Mouse (Mus musculus) ES-Bruce4 (cell line): ENCODE data around the gene Shroom2. TPM values are rescaled to one million over a fixed set of nuclear protein-coding genes. Genes with fewer than 3 reads are reported as not detected.

Experiments used
- H3K27ac ChIP-seq: 2 replicates; pipeline ENCODE4 v1.5.1; 2012; ENCODE audit warnings: low read length, inconsistent platforms; ENCODE audit not compliant: insufficient read depth
- H3K27me3 ChIP-seq: 2 replicates; pipeline ENCODE4 v1.6.1; 2012; ENCODE audit warnings: mild to moderate bottlenecking, low read length, inconsistent platforms; ENCODE audit not compliant: control insufficient read depth, poor library complexity, insufficient read depth, severe bottlenecking
- H3K36me3 ChIP-seq: 2 replicates; pipeline ENCODE4 v1.6.1; 2012; ENCODE audit warnings: inconsistent platforms, mild to moderate bottlenecking, low read length, moderate library complexity; ENCODE audit not compliant: control insufficient read depth, poor library complexity, insufficient read depth, severe bottlenecking
- H3K4me1 ChIP-seq: one replicate; pipeline ENCODE4 v1.8.1; 2011; ENCODE audit warnings: low read length; ENCODE audit not compliant: control insufficient read depth, insufficient read depth
- H3K4me3 ChIP-seq: 2 replicates; pipeline ENCODE4 v1.5.1; 2011; ENCODE audit warnings: low read depth, mild to moderate bottlenecking, low read length
- H3K9ac ChIP-seq: 2 replicates; pipeline ENCODE4 v1.6.1; 2012; ENCODE audit warnings: low read depth, mild to moderate bottlenecking, inconsistent platforms; ENCODE audit not compliant: poor library complexity, severe bottlenecking
- H3K9me3 ChIP-seq: replicated peaks from 2 replicates; pipeline ENCODE4 v1.6.1; 2012; ENCODE audit warnings: mild to moderate bottlenecking, low read length, inconsistent platforms; ENCODE audit not compliant: control insufficient read depth, poor library complexity, insufficient read depth, severe bottlenecking
- CTCF ChIP-seq: IDR thresholded peaks from one replicate; pipeline ENCODE4 v1.8.1; 2011; ENCODE audit warnings: low read depth, low read length
- EP300 ChIP-seq: IDR thresholded peaks from 2 replicates; pipeline ENCODE4 v1.6.1; 2011; ENCODE audit warnings: low read depth, low read length; ENCODE audit not compliant: insufficient read depth
- POLR2A ChIP-seq: IDR thresholded peaks from one replicate; pipeline ENCODE4 v1.8.1; 2011; ENCODE audit warnings: low read length; ENCODE audit not compliant: insufficient read depth
- polyA plus RNA-seq: library from polyadenylated mRNA; stranded (reverse); fragments of >200 nt; gene quantifications from 2 replicates; pipeline ENCODE4 v1.2.4, GENCODE M21; 2011; ENCODE audit warnings: low read depth; ENCODE audit not compliant: missing spikeins, insufficient read depth, insufficient read length

The Shroom2 gene
- polyA plus RNA-seq, 1 experiment = 35.6 TPM

- no peak for TF ChIP-seq CTCF
- TF ChIP-seq EP300 = no peak
- no peak for TF ChIP-seq POLR2A
- Histone ChIP-seq H3K9ac (no peak overlapping the region), H3K4me1 (no peaks in the 10 kb centered on the region)
These were observed 13.4 kb downstream of the Shroom2 start for GRCm38 (mm10) chrX:152755819-152756218.

GRCm38 (mm10) chrX:152745925-152746324 is 23.3 kb downstream of the Shroom2 start:
- Histone ChIP-seq H3K27me3 (no peaks in the 10 kb centered on the region), H3K4me1 (no peaks in the 10 kb centered on the region), H3K36me3 (no peaks in the 10 kb centered on the region), H3K9me3 (no peaks in the 10 kb centered on the region), H3K9ac (no peak overlapping the region), H3K27ac (no peak overlapping the region), H3K4me3 (no peak overlapping the region)
- no peak for TF ChIP-seq POLR2A
- no peak for TF ChIP-seq CTCF
- no peak for TF ChIP-seq EP300

More at GRCm38 (mm10) chrX:152755819-152756218, 13.4 kb downstream of the Shroom2 start:
- H3K27me3 ChIP-seq = no peaks in the 10 kb centered on the region
- H3K9me3 ChIP-seq = no peaks in the 10 kb centered on the region
- no peak overlapping the region for H3K4me3 ChIP-seq
- H3K27ac ChIP-seq = no peak overlapping the region
- H3K36me3 ChIP-seq = no peaks in the 10 kb centered on the region

DNA sequence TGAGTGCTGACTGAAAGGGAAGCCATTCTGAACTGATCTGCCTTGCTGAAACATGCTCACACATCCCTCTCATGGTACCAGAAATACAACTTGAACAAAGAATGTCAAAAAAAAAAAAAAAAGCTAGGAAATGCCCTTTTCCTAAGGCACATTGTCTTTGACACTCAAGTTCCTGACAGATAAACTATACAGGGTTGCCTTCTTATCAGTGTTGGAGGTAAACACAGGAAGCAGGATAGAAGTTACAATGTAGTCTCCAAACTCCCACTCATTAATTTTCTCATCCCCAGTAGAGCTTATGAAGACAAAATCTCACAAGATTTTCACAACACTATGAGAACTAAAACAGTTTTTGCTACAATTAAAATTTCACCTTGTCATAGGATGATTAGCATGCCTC is 25.6 kb downstream of the Shroom2 start:
- Histone ChIP-seq H3K9me3 (no peaks in the 10 kb centered on the region), H3K4me1 (peaks cover 2% of the 10 kb centered on the region), H3K27ac (no peak overlapping the region), H3K9ac (no peak overlapping the region), H3K27me3 (no peaks in the 10 kb centered on the region), H3K4me3 (no peak overlapping the region), H3K36me3 (no peaks in the 10 kb centered on the region)
- TF ChIP-seq CTCF (no peak), EP300 (no peak), POLR2A (no peak)

DNA sequence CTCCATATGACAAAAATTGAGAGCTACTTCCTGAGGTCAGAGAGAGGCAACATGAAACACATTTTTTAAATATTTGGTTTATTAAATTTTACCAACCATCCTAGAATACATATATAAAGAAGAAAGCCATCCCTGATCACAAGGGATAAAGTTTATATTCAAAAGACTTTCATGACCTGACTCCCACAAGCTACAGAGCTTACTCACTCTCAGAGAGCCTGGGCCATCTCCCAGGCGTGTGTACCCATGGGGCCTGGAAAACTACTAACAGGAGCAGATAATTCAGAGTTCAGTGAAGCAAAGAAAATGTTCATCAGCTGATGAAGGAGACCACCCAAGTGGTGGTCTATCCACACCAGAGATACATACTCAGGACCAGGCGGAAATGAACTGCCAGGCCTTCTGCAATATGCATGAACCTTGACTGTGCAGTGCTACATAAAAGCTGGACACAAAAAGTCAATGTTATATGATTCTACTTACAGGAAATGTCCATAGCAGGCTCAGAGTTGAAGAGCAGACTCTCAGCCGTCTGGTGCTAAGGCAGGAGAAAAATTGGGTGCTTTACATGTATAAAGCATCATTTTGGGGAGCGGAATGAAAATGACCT is 30.4 kb downstream of the Shroom2 start:
- H3K27ac ChIP-seq = no peak overlapping the region
- H3K4me3 ChIP-seq = no peak overlapping the region
- peaks cover 2% of the 10 kb centered on the region for H3K4me1 ChIP-seq
- no peaks in the 10 kb centered on the region for H3K27me3 ChIP-seq
- no peaks in the 10 kb centered on the region for H3K36me3 ChIP-seq
- H3K9ac ChIP-seq = no peak overlapping the region
- H3K9me3 ChIP-seq = no peaks in the 10 kb centered on the region
- TF ChIP-seq CTCF (no peak), POLR2A (no peak), EP300 (no peak)

DNA sequence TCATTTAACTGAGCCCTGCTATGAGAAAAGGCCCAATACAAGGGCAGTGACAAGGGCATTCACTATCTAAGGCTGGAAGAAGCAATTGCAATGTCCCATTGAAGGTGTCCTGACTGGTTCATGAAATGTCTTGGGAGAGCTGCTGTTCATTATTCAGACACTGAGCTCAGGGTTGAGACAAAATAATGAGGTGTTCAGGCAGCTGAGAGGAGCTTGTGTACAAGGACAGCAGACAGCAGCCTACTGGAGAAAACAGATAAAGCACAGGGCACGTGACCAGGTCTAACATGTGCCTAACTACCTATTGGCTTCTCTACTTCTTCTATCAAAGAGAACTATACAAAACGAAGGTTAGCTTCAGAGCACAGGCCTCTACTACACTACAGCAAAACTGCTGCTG is 31.1 kb downstream of the Shroom2 start:
- Histone ChIP-seq H3K4me1 (peaks cover 2% of the 10 kb centered on the region), H3K9me3 (no peaks in the 10 kb centered on the region), H3K9ac (no peak overlapping the region), H3K27me3 (no peaks in the 10 kb centered on the region), H3K4me3 (no peak overlapping the region), H3K27ac (no peak overlapping the region), H3K36me3 (no peaks in the 10 kb centered on the region)
- TF ChIP-seq POLR2A (no peak), CTCF (no peak), EP300 (no peak)

DNA sequence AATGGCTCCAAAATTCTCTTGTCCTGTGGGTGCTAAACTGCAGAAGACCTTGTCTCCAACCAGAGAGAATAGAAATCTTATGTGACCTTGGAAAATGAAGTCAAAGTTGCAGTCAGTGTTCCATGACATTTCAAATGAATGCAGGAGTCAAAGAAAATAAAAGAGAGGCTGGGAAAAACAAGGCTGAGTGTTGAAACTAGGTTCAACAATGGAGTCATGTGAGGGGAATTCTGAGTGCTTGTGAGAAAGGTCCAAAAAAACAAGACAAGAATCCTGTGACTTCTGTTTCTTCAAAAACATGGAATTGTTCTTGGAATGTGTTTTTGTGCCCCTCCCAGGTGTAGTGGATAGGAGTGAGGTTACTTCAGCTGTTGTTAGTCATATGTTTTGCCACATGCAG is 34.0 kb downstream of the Shroom2 start:
- Histone ChIP-seq H3K27me3 (no peaks in the 10 kb centered on the region), H3K36me3 (no peaks in the 10 kb centered on the region), H3K9me3 (no peaks in the 10 kb centered on the region), H3K4me3 (no peak overlapping the region), H3K9ac (no peak overlapping the region), H3K27ac (no peak overlapping the region), H3K4me1 (peaks cover 2% of the 10 kb centered on the region)
- TF ChIP-seq CTCF (no peak), POLR2A (no peak), EP300 (no peak)
